Mouse (Mus musculus): ENCODE results near the gene Cfap61. TPM values are rescaled to one million over a fixed set of nuclear protein-coding genes. Genes with fewer than 3 reads are reported as not detected.
"Not testable (repeated sequence)": the region's sequence is repeated elsewhere in the genome, so short reads cannot be mapped to it uniquely, and the experiment has no call there.

The Cfap61 gene
- polyA plus RNA-seq, 1 experiment from 2014 or later = 2.9 TPM

GRCm38 (mm10) chr2:145901861-145902260 lies 32.7 kb upstream of the Cfap61 start, which contains the start of gene Naa20:
Gene Naa20, plus strand, starts transcription at chr2:145902099.
- WGBS = 88% methylated on average over 6 of the region's 6 CpGs
- H3K4me3 ChIP-seq (ENCODE audit: low read depth, low read length) = peak within 1 kb of the TSS; percentile 82
- no peaks in the 10 kb centered on the region for H3K36me3 ChIP-seq (ENCODE audit: control insufficient read depth, insufficient read depth, low read length)
- H3K9ac ChIP-seq (ENCODE audit: low read depth, low read length) = peak within 1 kb of the TSS; percentile 90
- H3K4me2 ChIP-seq (ENCODE audit: low read length) = peak within 1 kb of the TSS; percentile 83
- H3K27ac ChIP-seq (ENCODE audit: low read length) = 0 out of 2 replicates have a peak within 1 kb of the TSS, but pooled peaks have one; percentile 38
- H3K4me1 ChIP-seq (ENCODE audit: control insufficient read depth, insufficient read depth, low read length) = peaks cover 10% of the 10 kb centered on the region
- no peaks in the 10 kb centered on the region for H3K9me3 ChIP-seq (replicated peaks; ENCODE audit: control insufficient read depth, low read length, poor library complexity, severe bottlenecking)
- no peak for ATAC-seq
- H3K27me3 ChIP-seq (ENCODE audit: control insufficient read depth, insufficient read depth, low read depth, low read length) = no peaks in the 10 kb centered on the region

DNA sequence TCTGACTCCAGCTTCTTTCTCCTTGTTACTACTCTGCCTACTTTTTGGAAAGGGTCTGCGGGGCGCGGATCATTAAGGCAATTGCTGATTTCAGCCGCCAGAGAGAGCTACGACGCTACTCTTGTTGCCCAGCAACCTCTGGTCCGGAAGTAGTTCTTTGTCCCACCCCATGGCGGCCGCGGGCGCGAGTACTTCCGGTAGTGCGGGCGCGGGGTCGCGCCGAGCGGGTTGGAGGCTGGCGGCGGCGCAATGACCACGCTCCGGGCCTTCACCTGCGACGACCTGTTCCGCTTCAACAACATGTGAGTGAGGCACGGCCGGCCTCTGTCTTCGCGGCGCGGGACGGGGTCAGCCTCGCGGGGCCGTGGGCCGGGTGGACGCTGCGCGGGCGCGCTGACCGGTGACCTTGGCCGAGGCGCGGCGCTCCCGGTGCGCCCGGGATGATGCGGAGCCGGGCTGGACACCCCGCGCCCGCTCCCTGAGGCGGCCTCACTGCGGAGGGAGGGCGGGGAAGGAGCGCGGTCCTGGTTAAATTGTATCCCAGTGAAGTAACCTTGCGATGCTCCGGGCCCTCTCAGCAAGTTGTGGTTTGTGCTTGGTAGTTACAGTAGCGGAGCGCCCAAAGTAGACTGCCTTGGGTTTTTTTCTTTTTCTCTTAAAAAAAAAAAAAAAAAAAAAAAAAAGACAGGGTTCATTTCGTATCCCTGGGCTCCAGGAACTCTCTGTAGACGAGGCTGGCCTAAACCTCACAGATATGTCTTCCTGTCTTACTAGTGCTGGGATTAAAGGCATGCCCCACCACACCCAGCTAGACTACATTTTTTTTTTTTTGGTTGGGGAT lies 31.3 kb upstream of the Cfap61 start:
- under 1% methylated on average over 66 of the region's 68 CpGs for WGBS

GRCm38 (mm10) chr2:145903983-145904616 lies 30.5 kb upstream of the Cfap61 start:
- 33% methylated on average over 12 of the region's 12 CpGs for WGBS
- Histone ChIP-seq H3K4me3 (ENCODE audit: low read depth, low read length) (peak overlapping the region; percentile 82), H3K9me3 (replicated peaks; ENCODE audit: control insufficient read depth, low read length, poor library complexity, severe bottlenecking) (no peaks in the 10 kb centered on the region), H3K27me3 (ENCODE audit: control insufficient read depth, insufficient read depth, low read depth, low read length) (no peaks in the 10 kb centered on the region), H3K9ac (ENCODE audit: low read depth, low read length) (peak overlapping the region; percentile 90), H3K27ac (ENCODE audit: low read length) (no peak overlapping the region), H3K36me3 (ENCODE audit: control insufficient read depth, insufficient read depth, low read length) (peaks cover under 1% of the 10 kb centered on the region; the same call in 1 of the 2 replicates), H3K4me2 (ENCODE audit: low read length) (peak overlapping the region; percentile 83), H3K4me1 (ENCODE audit: control insufficient read depth, insufficient read depth, low read length) (peaks cover 10% of the 10 kb centered on the region)
- no peak for ATAC-seq

More for the DNA sequence above, 31.3 kb upstream of the Cfap61 start:
- no peaks in the 10 kb centered on the region for H3K27me3 ChIP-seq (ENCODE audit: control insufficient read depth, insufficient read depth, low read depth, low read length)
- H3K4me1 ChIP-seq (ENCODE audit: control insufficient read depth, insufficient read depth, low read length) = peaks cover 10% of the 10 kb centered on the region
- H3K36me3 ChIP-seq (ENCODE audit: control insufficient read depth, insufficient read depth, low read length) = no peaks in the 10 kb centered on the region
- H3K27ac ChIP-seq (ENCODE audit: low read length) = peak overlapping the region; percentile 78
- H3K9me3 ChIP-seq (replicated peaks; ENCODE audit: control insufficient read depth, low read length, poor library complexity, severe bottlenecking) = no peaks in the 10 kb centered on the region
- peak overlapping the region; percentile 90 for H3K9ac ChIP-seq (ENCODE audit: low read depth, low read length)
- peak overlapping the region; percentile 83 for H3K4me2 ChIP-seq (ENCODE audit: low read length)
- peak; percentile 98 for ATAC-seq
- peak overlapping the region; percentile 82 for H3K4me3 ChIP-seq (ENCODE audit: low read depth, low read length)

DNA sequence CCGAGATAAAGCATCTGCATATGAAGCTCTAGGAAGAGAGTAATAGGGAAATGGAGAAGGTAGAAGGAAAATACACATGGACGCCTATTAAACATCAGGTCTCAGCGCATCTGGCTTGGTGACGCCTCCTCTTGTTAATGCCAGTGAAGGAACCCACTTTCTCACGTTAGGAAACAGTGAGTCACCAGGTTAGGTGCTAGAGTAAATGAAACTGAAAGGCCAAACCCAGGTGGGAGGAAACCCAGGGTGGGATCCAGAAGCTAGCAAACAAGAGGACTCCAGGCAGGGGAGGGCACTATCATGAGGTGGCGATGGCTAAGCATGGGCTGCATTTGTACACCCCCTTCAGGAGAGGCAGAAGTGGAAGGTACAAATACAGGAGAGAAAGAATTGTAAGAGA lies 29.4 kb upstream of the Cfap61 start:
- Histone ChIP-seq H3K4me2 (ENCODE audit: low read length) (no peak overlapping the region), H3K27me3 (ENCODE audit: control insufficient read depth, insufficient read depth, low read depth, low read length) (no peaks in the 10 kb centered on the region), H3K9ac (ENCODE audit: low read depth, low read length) (no peak overlapping the region), H3K4me1 (ENCODE audit: control insufficient read depth, insufficient read depth, low read length) (peaks cover 10% of the 10 kb centered on the region), H3K27ac (ENCODE audit: low read length) (no peak overlapping the region), H3K9me3 (replicated peaks; ENCODE audit: control insufficient read depth, low read length, poor library complexity, severe bottlenecking) (no peaks in the 10 kb centered on the region), H3K4me3 (ENCODE audit: low read depth, low read length) (no peak overlapping the region), H3K36me3 (ENCODE audit: control insufficient read depth, insufficient read depth, low read length) (peaks cover 4% of the 10 kb centered on the region; the same call in 1 of the 2 replicates)
- WGBS = 88% methylated on average over 6 of the region's 6 CpGs
- no peak for ATAC-seq

GRCm38 (mm10) chr2:145905884-145906283 lies 28.7 kb upstream of the Cfap61 start:
- H3K36me3 ChIP-seq (ENCODE audit: control insufficient read depth, insufficient read depth, low read length); H3K4me1 ChIP-seq (ENCODE audit: control insufficient read depth, insufficient read depth, low read length); H3K27ac ChIP-seq (ENCODE audit: low read length); H3K4me3 ChIP-seq (ENCODE audit: low read depth, low read length); ATAC-seq; H3K27me3 ChIP-seq (ENCODE audit: control insufficient read depth, insufficient read depth, low read depth, low read length); H3K9me3 ChIP-seq (replicated peaks; ENCODE audit: control insufficient read depth, low read length, poor library complexity, severe bottlenecking); H3K4me2 ChIP-seq (ENCODE audit: low read length); H3K9ac ChIP-seq (ENCODE audit: low read depth, low read length): not testable (repeated sequence)
- WGBS = 41% methylated on average over 4 of the region's 4 CpGs

GRCm38 (mm10) chr2:145920941-145921650 lies 13.5 kb upstream of the Cfap61 start:
- Histone ChIP-seq H3K9ac (ENCODE audit: low read depth, low read length) (no peak overlapping the region), H3K4me2 (ENCODE audit: low read length) (no peak overlapping the region), H3K4me3 (ENCODE audit: low read depth, low read length) (no peak overlapping the region), H3K9me3 (replicated peaks; ENCODE audit: control insufficient read depth, low read length, poor library complexity, severe bottlenecking) (no peaks in the 10 kb centered on the region), H3K27me3 (ENCODE audit: control insufficient read depth, insufficient read depth, low read depth, low read length) (no peaks in the 10 kb centered on the region), H3K36me3 (ENCODE audit: control insufficient read depth, insufficient read depth, low read length) (peaks cover 30% of the 10 kb centered on the region), H3K27ac (ENCODE audit: low read length) (no peak overlapping the region), H3K4me1 (ENCODE audit: control insufficient read depth, insufficient read depth, low read length) (no peaks in the 10 kb centered on the region)
- no peak for ATAC-seq
- WGBS = 90% methylated on average over 8 of the region's 8 CpGs

- H3K4me2 ChIP-seq (ENCODE audit: low read length) = no peak overlapping the region
- no peaks in the 10 kb centered on the region for H3K27me3 ChIP-seq (ENCODE audit: control insufficient read depth, insufficient read depth, low read depth, low read length)
- H3K27ac ChIP-seq (ENCODE audit: low read length) = no peak overlapping the region
- H3K9me3 ChIP-seq (replicated peaks; ENCODE audit: control insufficient read depth, low read length, poor library complexity, severe bottlenecking) = no peaks in the 10 kb centered on the region
- H3K9ac ChIP-seq (ENCODE audit: low read depth, low read length) = no peak overlapping the region
- no peak overlapping the region for H3K4me3 ChIP-seq (ENCODE audit: low read depth, low read length)
- H3K36me3 ChIP-seq (ENCODE audit: control insufficient read depth, insufficient read depth, low read length) = peaks cover 5% of the 10 kb centered on the region; the same call in 1 of the 2 replicates
- peaks cover 9% of the 10 kb centered on the region for H3K4me1 ChIP-seq (ENCODE audit: control insufficient read depth, insufficient read depth, low read length)
- no peak for ATAC-seq
- 86% methylated on average over 8 of the region's 8 CpGs for whole genome bisulfite sequencing
These were observed 2.4 kb downstream of the Cfap61 start for GRCm38 (mm10) chr2:145936975-145937374.

GRCm38 (mm10) chr2:145941403-145941802 lies 6.8 kb downstream of the Cfap61 start:
- H3K36me3 ChIP-seq (ENCODE audit: control insufficient read depth, insufficient read depth, low read length) = no peaks in the 10 kb centered on the region
- H3K9ac ChIP-seq (ENCODE audit: low read depth, low read length) = no peak overlapping the region
- no peak overlapping the region for H3K4me2 ChIP-seq (ENCODE audit: low read length)
- no peaks in the 10 kb centered on the region for H3K9me3 ChIP-seq (replicated peaks; ENCODE audit: control insufficient read depth, low read length, poor library complexity, severe bottlenecking)
- no peak overlapping the region for H3K4me3 ChIP-seq (ENCODE audit: low read depth, low read length)
- H3K27me3 ChIP-seq (ENCODE audit: control insufficient read depth, insufficient read depth, low read depth, low read length) = no peaks in the 10 kb centered on the region
- no peaks in the 10 kb centered on the region for H3K4me1 ChIP-seq (ENCODE audit: control insufficient read depth, insufficient read depth, low read length)
- H3K27ac ChIP-seq (ENCODE audit: low read length) = no peak overlapping the region
- 70% methylated on average over 3 of the region's 3 CpGs for WGBS
- no peak for ATAC-seq
